Mouse (Mus musculus) cortical plate, adult 2 months (tissue): ENCODE measurements around the gene St6galnac6.

Source experiments
- CTCF ChIP-seq: fragments of 200-500 bp; IDR thresholded peaks from 2 replicates; pipeline ENCODE4 v1.5.1; 2011; ENCODE audit warnings: mild to moderate bottlenecking, control low read depth, low read length; ENCODE audit not compliant: insufficient read depth; ENCODE audit errors: extremely low read depth
- POLR2A ChIP-seq: fragments of 200-500 bp; IDR thresholded peaks from 2 replicates; pipeline ENCODE4 v1.6.1; 2011; ENCODE audit warnings: mild to moderate bottlenecking, low read length, control low read depth; ENCODE audit not compliant: insufficient read depth; ENCODE audit errors: extremely low read depth

- TF ChIP-seq CTCF (no peak), POLR2A (no peak)
These were observed 68.3 kb downstream of the St6galnac6 start for GRCm38 (mm10) chr2:32667775-32668174.
